9 mouse cellular contexts compared by ENCODE assay signal in the genomic region with DNA sequence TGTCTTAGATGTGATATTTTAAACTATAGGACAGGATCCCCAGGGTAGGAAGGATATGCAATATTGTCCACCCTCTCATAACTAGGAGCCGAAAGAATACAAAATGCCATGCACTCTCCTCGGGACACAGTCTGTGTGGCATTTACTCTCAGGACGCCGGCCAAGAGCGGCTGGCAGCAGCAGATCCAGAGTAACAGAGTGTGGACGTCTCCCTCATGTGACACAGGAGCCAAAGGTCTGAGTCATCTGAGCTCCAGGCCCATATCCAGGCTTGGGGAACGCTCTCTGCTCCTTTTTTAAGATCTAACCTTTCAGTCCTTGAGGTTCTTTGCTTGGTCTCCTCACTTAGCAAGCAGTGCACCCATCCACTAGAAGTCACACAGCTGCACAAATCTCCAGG.
DNase-seq lines count a peak whose midpoint lies in the region; ATAC-seq and TF ChIP-seq lines count a peak whose summit lies in the region.
"Had no signal": no experiment of that assay in that cellular context is flagged by ENCODE, and none has a peak within 500 bp of the region (broad histone marks: within the 10 kb centered on the region; RNA-seq: fewer than 3 reads in every experiment).

No protein-coding gene starts in this region.

- no peak for TF ChIP-seq CTCF in hindbrain, postnatal 0 days (IDR thresholded peaks at IDR 0.05; ENCODE audit: low read depth)

- ATAC-seq in hindbrain, postnatal 0 days = no peak; the same call in 1 of the 2 replicates
- no peak for ATAC-seq in hindbrain, embryonic 13.5 days (ENCODE audit: low FRiP score)
- ATAC-seq in erythroblast, adult 5-6 weeks (replicated peaks; ENCODE audit: low FRiP score, poor library complexity, severe bottlenecking) = no peak
- no peak for ATAC-seq in megakaryocyte progenitor cell, adult 5-6 weeks (replicated peaks; ENCODE audit: poor library complexity)
- ATAC-seq in forebrain, embryonic 16.5 days = no peak

- no peak overlapping the region for H3K4me3 ChIP-seq in hindbrain, postnatal 0 days (ENCODE audit: low read length)
- no peak overlapping the region for H3K4me3 ChIP-seq in hindbrain, embryonic 13.5 days
- no peak overlapping the region for H3K4me3 ChIP-seq in forebrain, embryonic 16.5 days (replicated peaks; ENCODE audit: low read length)
- H3K4me3 ChIP-seq: lung, embryonic 15.5 days had no signal

- 0 out of 2 replicates have a peak, but pooled peaks cover 7% of the 10 kb centered on the region for H3K4me1 ChIP-seq in hindbrain, postnatal 0 days (ENCODE audit: insufficient read depth, low read length)
- H3K4me1 ChIP-seq in hindbrain, embryonic 13.5 days (replicated peaks) = no peaks in the 10 kb centered on the region
- H3K4me1 ChIP-seq in forebrain, embryonic 16.5 days (replicated peaks; ENCODE audit: control insufficient read depth, insufficient read depth, low read length) = no peaks in the 10 kb centered on the region; the same call in 1 of the 2 replicates

- WGBS in hindbrain, postnatal 0 days = 71% methylated on average over 7 of the region's 7 CpGs
- WGBS in hindbrain, embryonic 13.5 days = 85% methylated on average over 7 of the region's 7 CpGs
- 82% methylated on average over 7 of the region's 7 CpGs for WGBS in forebrain, embryonic 16.5 days

- no peak overlapping the region for H3K27ac ChIP-seq in hindbrain, postnatal 0 days
- H3K27ac ChIP-seq in hindbrain, embryonic 13.5 days = no peak overlapping the region
- no peak overlapping the region for H3K27ac ChIP-seq in forebrain, embryonic 16.5 days (ENCODE audit: low read length)
- H3K27ac ChIP-seq: lung, embryonic 15.5 days had no signal

- H3K36me3 ChIP-seq in hindbrain, postnatal 0 days (ENCODE audit: insufficient read depth, low read length) = no peaks in the 10 kb centered on the region
- no peaks in the 10 kb centered on the region for H3K36me3 ChIP-seq in hindbrain, embryonic 13.5 days
- H3K36me3 ChIP-seq in forebrain, embryonic 16.5 days (ENCODE audit: control insufficient read depth, insufficient read depth) = no peaks in the 10 kb centered on the region
- H3K36me3 ChIP-seq: lung, embryonic 15.5 days had no signal

- DNase-seq in hindbrain, postnatal 0 days (ENCODE audit: low spot score) = peak; percentile 32
- DNase-seq in cerebellum, adult 11 months = peak; percentile 53
- DNase-seq in heart, adult 18-20 months = peak; percentile 78 to 85
- DNase-seq in kidney, postnatal 25 days = peak; percentile 66 to 81

- no peaks in the 10 kb centered on the region for H3K9me3 ChIP-seq in hindbrain, postnatal 0 days (ENCODE audit: low read length)
- no peaks in the 10 kb centered on the region for H3K9me3 ChIP-seq in hindbrain, embryonic 13.5 days
- H3K9me3 ChIP-seq in forebrain, embryonic 16.5 days (ENCODE audit: control insufficient read depth, low read length) = no peaks in the 10 kb centered on the region
- H3K9me3 ChIP-seq: lung, embryonic 15.5 days had no signal

- no peak overlapping the region for H3K4me2 ChIP-seq in hindbrain, postnatal 0 days (ENCODE audit: low read depth, low read length)
- no peak overlapping the region for H3K4me2 ChIP-seq in hindbrain, embryonic 13.5 days
- no peak overlapping the region for H3K4me2 ChIP-seq in forebrain, embryonic 16.5 days (ENCODE audit: low read length)
- H3K4me2 ChIP-seq: lung, embryonic 15.5 days had no signal

- H3K9ac ChIP-seq in hindbrain, postnatal 0 days (replicated peaks; ENCODE audit: low read length) = no peak overlapping the region
- H3K9ac ChIP-seq in hindbrain, embryonic 13.5 days = no peak overlapping the region
- H3K9ac ChIP-seq in forebrain, embryonic 16.5 days (replicated peaks; ENCODE audit: low read depth, low read length) = no peak overlapping the region
- H3K9ac ChIP-seq: lung, embryonic 15.5 days had no signal

- H3K27me3 ChIP-seq in hindbrain, postnatal 0 days (ENCODE audit: insufficient read depth, low read length) = no peaks in the 10 kb centered on the region
- H3K27me3 ChIP-seq in hindbrain, embryonic 13.5 days = peaks cover 7% of the 10 kb centered on the region; the same call in 1 of the 2 replicates
- H3K27me3 ChIP-seq in forebrain, embryonic 16.5 days (replicated peaks; ENCODE audit: control insufficient read depth, insufficient read depth, low read length) = no peaks in the 10 kb centered on the region
- H3K27me3 ChIP-seq: lung, embryonic 15.5 days had no signal
